Mouse (Mus musculus) adrenal gland, adult 10 weeks (tissue): ENCODE data around the gene Gm28041. TPM values are rescaled to one million over a fixed set of nuclear protein-coding genes. Genes with fewer than 3 reads are reported as not detected.

Source experiments
- polyA plus RNA-seq: library from polyadenylated mRNA; stranded (reverse); fragments of 350-450 nt; fragmentation: Illumina TruSeq; extraction: RNeasy Lipid Tissue Mini Kit (QIAGEN cat#74804); gene quantifications from one replicate; pipeline ENCODE4 v1.2.3, GENCODE M21; 2014; ENCODE audit warnings: low read depth, low replicate concordance

The Gm28041 gene
- polyA plus RNA-seq, result 0.93 TPM

DNA sequence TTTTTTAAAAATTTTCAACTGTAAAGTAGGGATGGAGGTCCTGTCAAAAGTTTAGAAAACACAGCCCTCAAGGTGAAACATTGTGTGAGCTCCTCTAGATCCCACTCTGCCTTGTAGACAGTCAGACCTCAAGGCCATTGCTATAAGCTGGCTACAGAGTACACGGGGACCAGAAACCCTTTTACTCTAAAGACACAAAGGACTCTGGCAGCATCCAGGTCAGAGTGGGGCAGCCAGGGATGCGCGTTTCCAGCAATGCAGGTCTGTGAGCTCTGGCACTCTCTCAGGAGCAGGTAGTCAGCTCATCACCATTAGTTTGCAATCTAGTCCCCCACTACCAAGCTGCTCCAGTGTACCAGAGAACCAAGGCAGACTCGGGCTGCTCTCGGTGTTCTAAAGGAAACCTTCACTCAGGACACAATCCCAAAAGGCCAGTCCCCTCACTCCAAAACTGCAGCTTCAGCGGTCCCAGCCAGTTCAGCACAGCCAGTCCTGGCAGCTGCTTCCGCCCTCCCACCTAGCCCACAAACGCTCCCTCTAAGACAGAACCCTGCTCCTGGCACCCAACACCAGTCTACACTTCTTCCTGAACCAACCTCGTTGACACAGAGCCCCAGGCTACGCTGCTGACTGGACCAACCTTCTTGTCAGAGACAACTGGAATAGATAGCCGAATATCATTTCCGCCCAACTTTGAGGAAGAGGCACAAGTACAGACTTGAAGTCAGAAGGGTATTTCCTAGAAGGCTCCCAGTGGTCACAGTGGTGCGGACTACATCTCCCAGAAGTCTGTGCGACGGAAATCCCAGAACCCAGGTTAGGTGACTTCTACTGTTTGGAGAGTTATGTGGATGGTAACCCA is at the start of gene Gm28041, which contains the start of gene Zfp456:
Gene Gm28041 (minus strand): TSS at position 684 of the 862 bp plus-strand sequence.
Gene Zfp456 (minus strand): TSS at position 761 of the 862 bp plus-strand sequence.

DNA sequence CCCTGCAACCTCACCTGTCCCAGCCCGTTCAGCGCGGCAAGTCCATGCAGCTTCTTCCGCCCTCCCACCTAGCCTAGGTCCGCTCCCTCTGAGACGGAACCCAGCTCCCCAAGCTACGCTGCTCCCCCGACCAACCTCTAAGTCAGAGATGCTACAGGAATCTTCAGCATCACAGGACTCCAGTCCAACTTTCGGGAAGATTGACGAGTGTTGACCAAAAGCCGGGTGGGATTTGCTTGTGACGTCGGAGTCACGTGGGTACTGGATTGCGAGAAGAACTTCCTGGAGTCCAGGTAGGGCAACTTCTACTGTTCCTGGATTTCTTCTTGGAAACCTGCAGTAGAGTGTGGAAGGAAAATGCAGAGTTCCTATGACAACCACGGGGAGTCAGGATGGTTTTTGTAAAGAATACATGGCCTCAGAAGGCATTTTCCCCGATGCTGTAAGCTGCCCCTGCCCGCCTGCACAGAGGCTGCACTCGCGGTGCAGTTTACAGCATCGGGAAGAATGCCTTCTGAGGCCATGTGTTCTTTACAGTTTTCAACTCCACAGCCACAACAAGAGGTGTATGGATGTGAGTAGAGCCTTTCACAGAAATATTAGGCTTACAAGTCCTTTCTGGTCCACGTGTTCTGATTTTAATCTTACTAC is 45.8 kb upstream of the Gm28041 start, which contains the start of gene Zfp459:
Gene Zfp459 (minus strand): TSS at position 212 of the 651 bp plus-strand sequence.

DNA sequence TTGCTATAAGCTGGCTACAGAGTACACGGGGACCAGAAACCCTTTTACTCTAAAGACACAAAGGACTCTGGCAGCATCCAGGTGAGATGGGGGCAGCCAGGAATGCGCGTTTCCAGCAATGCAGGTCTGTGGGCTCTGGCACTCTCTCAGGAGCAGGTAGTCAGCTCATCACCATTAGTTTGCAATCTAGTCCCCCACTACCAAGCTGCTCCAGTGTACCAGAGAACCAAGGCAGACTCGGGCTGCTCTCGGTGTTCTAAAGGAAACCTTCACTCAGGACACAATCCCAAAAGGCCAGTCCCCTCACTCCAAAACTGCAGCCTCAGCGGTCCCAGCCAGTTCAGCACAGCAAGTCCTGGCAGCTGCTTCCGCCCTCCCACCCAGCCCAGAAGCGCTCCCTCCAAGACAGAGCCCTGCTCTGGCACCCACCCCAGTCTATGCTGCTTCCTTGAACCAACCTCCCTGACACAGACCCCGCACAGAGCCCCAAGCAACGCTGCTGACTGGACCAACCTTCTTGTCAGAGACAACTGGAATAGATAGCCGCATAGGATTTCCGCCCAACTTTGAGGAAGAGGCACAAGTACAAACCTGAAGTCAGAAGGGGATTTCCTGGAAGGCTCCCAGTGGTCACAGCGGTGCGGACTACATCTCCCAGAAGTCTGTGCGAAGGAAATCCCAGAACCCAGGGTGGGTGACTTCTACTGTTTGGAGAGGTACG is 23.8 kb upstream of the Gm28041 start, which contains the start of gene Zfp429:
Gene Zfp429 (minus strand): TSS at position 637 of the 721 bp plus-strand sequence.

DNA sequence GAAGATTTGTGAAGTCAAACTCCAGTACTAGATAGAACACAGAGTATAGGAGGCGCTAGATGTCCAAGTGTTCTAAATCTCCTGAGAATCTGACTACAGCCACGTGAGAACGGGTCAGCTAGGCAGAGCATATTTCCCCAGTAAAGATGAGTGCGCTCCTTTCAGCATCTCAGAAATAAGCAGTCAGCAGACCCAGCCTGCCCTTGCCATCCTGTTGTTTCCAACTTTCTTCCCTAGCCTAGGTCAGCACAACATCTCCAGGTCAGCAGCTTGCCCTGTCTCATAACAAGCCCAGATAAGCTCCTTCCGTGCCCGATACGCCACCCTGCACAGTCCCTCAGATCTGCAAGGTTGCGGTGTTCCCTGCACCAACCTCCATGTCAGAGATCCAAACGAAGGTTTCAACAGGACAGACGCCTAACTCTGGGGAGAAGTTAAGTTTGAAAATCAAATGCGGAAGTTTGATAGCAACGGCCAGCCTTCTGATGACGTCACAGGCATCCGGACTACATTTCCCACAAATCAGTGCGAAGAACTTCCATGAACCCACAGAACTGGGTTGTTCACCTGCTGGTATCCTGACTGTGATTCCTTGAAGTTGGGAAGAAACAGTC is 15.3 kb downstream of the Gm28041 start, which contains the start of the genes Gm28044 and Zfp953:
Gene Gm28044 (minus strand): TSS at position 406 of the 614 bp plus-strand sequence.
Gene Zfp953 (minus strand): TSS at position 475 of the 614 bp plus-strand sequence.

DNA sequence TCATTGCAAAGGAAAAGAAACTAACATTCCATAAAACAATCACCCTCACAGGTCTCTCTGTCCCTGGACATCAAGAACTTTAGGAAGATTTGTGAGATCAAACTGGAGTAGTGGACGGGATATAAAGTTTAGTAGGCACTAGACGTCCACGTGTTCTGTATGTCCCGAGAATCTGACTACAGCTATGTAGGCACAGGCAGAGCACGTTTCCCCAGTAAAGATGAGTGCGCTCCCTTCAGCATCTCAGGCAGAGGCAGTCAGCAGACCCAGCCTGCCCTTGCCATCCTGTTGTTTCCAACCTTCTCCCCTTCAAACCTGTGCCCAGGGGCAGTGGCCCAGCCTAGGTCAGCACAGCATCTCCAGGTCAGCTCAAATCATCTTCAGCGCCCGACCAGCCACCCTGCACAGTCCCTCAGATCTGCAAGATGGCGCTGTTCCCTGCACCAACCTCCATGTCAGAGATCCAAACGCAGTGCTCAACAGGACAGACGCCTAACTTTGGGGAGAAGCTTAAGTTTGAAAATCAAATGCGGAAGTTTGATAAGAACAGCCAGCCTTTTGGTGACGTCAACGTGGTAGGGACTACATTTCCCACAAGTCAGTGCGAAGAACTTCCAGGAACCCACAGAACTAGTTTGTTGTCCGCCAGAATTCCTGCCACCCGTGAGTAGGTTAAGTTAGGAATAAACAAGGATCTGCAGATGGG is 43.4 kb downstream of the Gm28041 start, which contains the start of gene Zfp595:
Gene Zfp595 (minus strand): TSS at position 552 of the 706 bp plus-strand sequence.

DNA sequence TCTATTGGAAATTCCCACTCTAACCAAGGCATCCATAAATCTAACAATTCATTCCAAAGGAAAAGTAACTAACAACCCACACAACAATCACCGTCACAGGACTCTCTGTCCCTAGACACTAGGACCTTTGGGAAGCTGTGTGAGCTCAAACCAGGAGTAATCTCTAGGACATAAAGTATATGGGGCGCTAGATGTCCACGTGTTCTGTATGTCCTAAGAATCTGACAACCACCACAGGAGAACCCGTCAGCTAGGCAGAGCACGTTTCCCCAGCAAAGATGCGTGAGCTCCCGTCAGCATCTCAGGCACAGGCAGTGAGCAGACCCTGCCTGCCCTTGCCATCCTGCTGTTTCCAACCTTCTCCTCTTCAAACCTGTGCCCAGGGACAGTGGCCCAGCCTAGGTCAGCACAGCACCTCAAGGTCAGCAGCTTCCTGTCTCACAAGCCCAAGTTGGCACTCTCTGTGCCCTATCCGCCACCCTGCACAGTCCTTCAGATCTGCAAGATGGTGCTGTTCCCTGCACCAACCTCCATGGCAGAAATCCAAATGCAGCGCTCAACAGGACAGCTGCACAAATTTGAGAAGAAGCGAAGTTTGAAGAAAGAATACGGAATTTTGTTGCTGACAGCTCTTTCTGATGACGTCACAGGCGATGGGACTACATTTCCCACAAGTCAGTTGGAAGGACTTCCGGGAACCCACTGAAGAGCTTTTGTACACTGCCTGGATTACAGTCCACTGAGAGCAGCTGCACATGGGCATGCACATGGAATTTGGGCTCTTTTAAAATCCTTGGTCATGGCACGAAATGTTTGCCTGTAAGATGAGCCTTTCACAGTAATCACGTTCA is 69.5 kb downstream of the Gm28041 start, which contains the start of gene Zfp457:
Gene Zfp457 (minus strand): TSS at position 664 of the 851 bp plus-strand sequence.

Other genes starting within 250 kb of the Gm28041 start
- 25.2 TPM for gene Rsl1, start 202.6 kb downstream of the Gm28041 start, polyA plus RNA-seq
- 10.6 TPM for gene Zfp455, start 181.2 kb downstream of the Gm28041 start, polyA plus RNA-seq
- 11.7 TPM for gene Zfp458, start 97.3 kb downstream of the Gm28041 start, polyA plus RNA-seq
- 1.3 TPM for gene Zfp457, start 69.2 kb downstream of the Gm28041 start, polyA plus RNA-seq
- 21.8 TPM for gene Zfp595, start 43.2 kb downstream of the Gm28041 start, polyA plus RNA-seq
- gene Gm28044, start 15.2 kb downstream of the Gm28041 start, polyA plus RNA-seq, result 2.8 TPM
- 12.7 TPM for gene Zfp953, start 15.1 kb downstream of the Gm28041 start, polyA plus RNA-seq
- gene Zfp456, start 77 bp upstream of the Gm28041 start, polyA plus RNA-seq, result 5.0 TPM
- gene Zfp429, start 24.1 kb upstream of the Gm28041 start, polyA plus RNA-seq, result 18.5 TPM
- 2.0 TPM for gene Zfp459, start 45.7 kb upstream of the Gm28041 start, polyA plus RNA-seq
- 128 TPM for gene Zfp874a, start 75.9 kb upstream of the Gm28041 start, polyA plus RNA-seq
- 54.2 TPM for gene Zfp874b, start 108.5 kb upstream of the Gm28041 start, polyA plus RNA-seq
- gene Zfp58, start 124.8 kb upstream of the Gm28041 start, polyA plus RNA-seq, result 33.4 TPM
- not detected for gene Gm26965, start 150.4 kb upstream of the Gm28041 start, polyA plus RNA-seq
- 30.4 TPM for gene Zfp87, start 150.4 kb upstream of the Gm28041 start, polyA plus RNA-seq
- gene Zfp748, start 178.1 kb upstream of the Gm28041 start, polyA plus RNA-seq, result 32.6 TPM
- 42.5 TPM for gene Zfp729b, start 234.0 kb upstream of the Gm28041 start, polyA plus RNA-seq